Mouse (Mus musculus): ENCODE measurements around the gene Stx3. TPM values are rescaled to one million over a fixed set of nuclear protein-coding genes. Genes with fewer than 3 reads are reported as not detected.

Gene Stx3
- polyA plus RNA-seq, 1 experiment from 2014 or later: 6.4 TPM

DNA sequence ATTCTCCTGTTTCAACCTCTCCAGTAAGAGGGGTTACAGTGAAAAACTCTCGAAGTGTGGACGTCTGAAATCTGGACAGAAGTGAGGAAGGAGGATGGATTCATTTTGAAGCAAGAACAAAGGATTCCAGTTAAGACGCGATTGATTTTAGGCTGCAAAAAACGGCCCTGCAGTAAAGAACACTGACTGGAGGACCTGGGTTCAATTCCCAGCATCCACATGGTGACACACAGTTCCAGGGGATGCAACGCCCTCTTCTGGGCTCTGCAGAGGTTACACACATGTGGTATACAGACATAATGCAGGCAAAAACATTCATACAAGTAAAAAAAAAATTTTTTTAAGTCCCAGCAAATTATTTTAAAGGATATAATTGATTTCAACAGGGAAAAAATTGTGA is 1.0 kb upstream of the Stx3 start:
- WGBS: 32% methylated on average over 6 of the region's 6 CpGs
- no peak for ATAC-seq (replicated peaks; ENCODE audit: extremely low read depth, insufficient read depth, low FRiP score)
- H3K36me3 ChIP-seq (ENCODE audit: control insufficient read depth, insufficient read depth): no peaks in the 10 kb centered on the region
- no peaks in the 10 kb centered on the region for H3K9me3 ChIP-seq (replicated peaks; ENCODE audit: control insufficient read depth, low read length)
- H3K4me3 ChIP-seq (ENCODE audit: low read length): peak overlapping the region; percentile 79
- H3K4me2 ChIP-seq (ENCODE audit: low read depth, low read length): peak overlapping the region; percentile 98
- H3K9ac ChIP-seq (ENCODE audit: low read length): no peak overlapping the region
- H3K27ac ChIP-seq (ENCODE audit: low read length): no peak overlapping the region
- no peaks in the 10 kb centered on the region for H3K27me3 ChIP-seq (ENCODE audit: control insufficient read depth, insufficient read depth, low read length)
- 0 out of 2 replicates have a peak, but pooled peaks cover 2% of the 10 kb centered on the region for H3K4me1 ChIP-seq (ENCODE audit: control insufficient read depth, insufficient read depth, low read length)

DNA sequence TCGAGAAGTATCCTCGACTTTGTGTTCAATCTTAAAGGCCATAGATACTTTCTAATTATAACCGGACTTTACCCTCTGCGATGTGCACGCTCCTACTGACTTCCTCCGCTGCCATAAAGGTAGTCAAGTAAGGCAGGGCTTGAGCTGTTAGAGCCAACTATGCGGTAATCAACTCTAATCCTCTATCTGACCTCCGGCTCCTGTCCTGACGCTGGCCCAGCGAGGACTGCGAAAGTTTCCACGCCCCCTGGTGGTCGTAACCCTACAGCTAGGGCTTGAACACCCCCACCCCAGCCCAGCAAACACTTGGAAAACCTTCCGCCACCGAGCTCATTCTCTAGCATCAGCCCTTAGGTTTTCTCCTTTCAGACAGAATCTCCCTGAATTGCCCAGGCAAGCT is 597 bp upstream of the Stx3 start:
- Histone ChIP-seq H3K27ac (ENCODE audit: low read length) (no peak overlapping the region), H3K4me3 (ENCODE audit: low read length) (peak overlapping the region; percentile 79), H3K36me3 (ENCODE audit: control insufficient read depth, insufficient read depth) (no peaks in the 10 kb centered on the region), H3K9ac (ENCODE audit: low read length) (peak overlapping the region; percentile 81), H3K4me1 (ENCODE audit: control insufficient read depth, insufficient read depth, low read length) (0 out of 2 replicates have a peak, but pooled peaks cover 2% of the 10 kb centered on the region), H3K27me3 (ENCODE audit: control insufficient read depth, insufficient read depth, low read length) (no peaks in the 10 kb centered on the region), H3K4me2 (ENCODE audit: low read depth, low read length) (peak overlapping the region; percentile 98), H3K9me3 (replicated peaks; ENCODE audit: control insufficient read depth, low read length) (no peaks in the 10 kb centered on the region)
- peak; percentile 81 for ATAC-seq (replicated peaks; ENCODE audit: extremely low read depth, insufficient read depth, low FRiP score)
- under 1% methylated on average over 15 of the region's 15 CpGs for WGBS

DNA sequence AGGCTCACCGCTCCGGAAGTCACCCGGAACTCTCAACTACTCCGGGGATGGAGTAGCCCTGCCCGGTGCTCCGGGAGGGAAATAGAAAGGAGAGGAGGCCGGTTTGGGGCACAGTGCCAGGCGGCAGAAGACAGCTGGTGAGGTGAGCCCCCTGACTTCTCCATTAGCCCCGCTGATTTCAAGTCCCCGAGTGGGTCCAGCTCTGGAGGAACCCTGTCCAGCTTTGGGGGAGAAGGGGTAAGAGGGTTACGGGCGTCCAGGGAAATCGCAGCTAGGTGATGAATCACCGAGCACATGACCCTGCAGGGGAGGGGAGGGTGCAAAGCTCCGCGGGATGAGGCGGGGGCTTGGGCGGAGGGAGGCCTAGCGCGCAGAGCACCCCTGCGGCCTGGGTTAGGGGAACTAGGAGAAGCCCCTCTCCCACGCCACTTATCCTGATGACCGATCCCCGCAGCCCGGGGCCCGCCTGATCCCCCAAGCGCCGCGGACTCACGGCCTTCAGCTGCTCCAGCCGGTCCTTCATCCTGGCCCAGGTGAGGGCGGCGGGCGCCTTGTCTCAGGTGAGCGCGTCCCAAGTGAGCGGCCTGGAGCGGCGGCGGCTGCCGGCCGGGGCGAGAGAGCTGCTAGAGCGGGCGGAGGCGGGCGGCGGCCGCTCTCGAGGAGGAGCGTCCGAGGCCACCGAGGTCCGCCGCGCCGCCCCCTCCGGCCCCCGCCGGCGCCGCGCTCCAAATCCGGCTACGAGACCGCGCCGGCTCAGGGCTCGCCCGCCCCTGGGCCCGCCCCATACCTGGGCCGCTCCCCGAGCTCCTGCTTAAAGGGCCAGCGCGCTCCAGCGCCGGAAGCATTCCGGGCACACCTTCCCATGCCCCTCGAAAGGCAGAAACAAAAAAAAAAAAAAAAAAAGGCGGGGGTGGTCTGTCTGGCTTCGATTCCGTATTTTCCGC is 732 bp downstream of the Stx3 start:
- peak overlapping the region; percentile 98 for H3K4me2 ChIP-seq (ENCODE audit: low read depth, low read length)
- H3K9ac ChIP-seq (ENCODE audit: low read length): peak overlapping the region; percentile 81
- peak overlapping the region; percentile 79 for H3K4me3 ChIP-seq (ENCODE audit: low read length)
- H3K27me3 ChIP-seq (ENCODE audit: control insufficient read depth, insufficient read depth, low read length): no peaks in the 10 kb centered on the region
- under 1% methylated on average over 80 of the region's 83 CpGs for WGBS
- no peaks in the 10 kb centered on the region for H3K9me3 ChIP-seq (replicated peaks; ENCODE audit: control insufficient read depth, low read length)
- ATAC-seq (replicated peaks; ENCODE audit: extremely low read depth, insufficient read depth, low FRiP score): peak; percentile 75
- H3K4me1 ChIP-seq (ENCODE audit: control insufficient read depth, insufficient read depth, low read length): 0 out of 2 replicates have a peak, but pooled peaks cover 2% of the 10 kb centered on the region
- peak overlapping the region; percentile 22 for H3K27ac ChIP-seq (ENCODE audit: low read length)
- no peaks in the 10 kb centered on the region for H3K36me3 ChIP-seq (ENCODE audit: control insufficient read depth, insufficient read depth)

DNA sequence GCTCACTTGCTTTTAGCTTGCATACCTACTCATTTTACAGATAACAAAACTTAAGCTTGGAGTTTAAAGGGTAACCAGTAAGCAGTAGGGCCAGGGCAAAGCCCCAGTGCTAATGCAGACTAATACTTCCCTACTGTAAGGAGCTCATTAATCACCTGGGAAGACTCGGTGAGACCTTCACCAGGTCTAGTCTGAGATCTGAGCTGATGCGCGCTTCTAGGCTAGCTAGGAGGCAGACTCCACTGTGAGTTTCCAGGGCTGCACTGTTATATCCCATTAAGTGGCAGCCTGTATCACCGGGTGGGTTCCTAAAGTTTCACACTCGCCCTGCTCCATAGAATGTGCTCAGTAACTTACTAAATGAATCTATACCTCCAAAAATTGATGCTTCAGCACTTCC is 1.6 kb downstream of the Stx3 start:
- no peak for ATAC-seq (replicated peaks; ENCODE audit: extremely low read depth, insufficient read depth, low FRiP score)

DNA sequence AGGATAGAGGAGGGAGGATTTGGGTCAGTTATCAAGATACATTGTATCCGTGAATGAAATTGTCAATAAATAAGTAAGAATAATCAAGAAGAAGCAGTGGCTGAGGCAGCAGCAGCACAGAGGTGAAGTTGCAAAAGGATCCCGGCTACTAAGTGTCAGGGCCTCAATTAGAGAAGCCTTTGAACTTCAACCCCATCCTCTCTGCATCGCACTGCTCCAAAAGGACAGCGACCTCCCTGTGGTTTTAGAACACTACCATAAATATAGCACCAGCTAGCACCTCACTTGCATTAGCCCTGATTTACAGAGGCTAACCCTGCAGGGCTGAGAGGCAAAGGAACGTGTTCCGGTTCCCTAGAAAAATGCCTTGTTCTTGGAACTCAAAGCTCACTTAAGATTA is 2.5 kb downstream of the Stx3 start:
- H3K4me3 ChIP-seq (ENCODE audit: low read length): no peak overlapping the region
- H3K27me3 ChIP-seq (ENCODE audit: control insufficient read depth, insufficient read depth, low read length): no peaks in the 10 kb centered on the region
- no peak overlapping the region for H3K27ac ChIP-seq (ENCODE audit: low read length)
- no peaks in the 10 kb centered on the region for H3K9me3 ChIP-seq (replicated peaks; ENCODE audit: control insufficient read depth, low read length)
- H3K4me2 ChIP-seq (ENCODE audit: low read depth, low read length): no peak overlapping the region
- H3K36me3 ChIP-seq (ENCODE audit: control insufficient read depth, insufficient read depth): no peaks in the 10 kb centered on the region
- H3K4me1 ChIP-seq (ENCODE audit: control insufficient read depth, insufficient read depth, low read length): peaks cover 2% of the 10 kb centered on the region; the same call in 1 of the 2 replicates
- H3K9ac ChIP-seq (ENCODE audit: low read length): no peak overlapping the region
- ATAC-seq (replicated peaks; ENCODE audit: extremely low read depth, insufficient read depth, low FRiP score): no peak
- 37% methylated on average over 6 of the region's 6 CpGs for WGBS

More for the DNA sequence above, 1.6 kb downstream of the Stx3 start:
- Histone ChIP-seq H3K27me3 (ENCODE audit: control insufficient read depth, insufficient read depth, low read length) (no peaks in the 10 kb centered on the region), H3K9me3 (replicated peaks; ENCODE audit: control insufficient read depth, low read length) (no peaks in the 10 kb centered on the region), H3K9ac (ENCODE audit: low read length) (no peak overlapping the region), H3K27ac (ENCODE audit: low read length) (no peak overlapping the region), H3K4me3 (ENCODE audit: low read length) (peak overlapping the region; percentile 79), H3K4me2 (ENCODE audit: low read depth, low read length) (peak overlapping the region; percentile 98), H3K36me3 (ENCODE audit: control insufficient read depth, insufficient read depth) (no peaks in the 10 kb centered on the region), H3K4me1 (ENCODE audit: control insufficient read depth, insufficient read depth, low read length) (0 out of 2 replicates have a peak, but pooled peaks cover 2% of the 10 kb centered on the region)
- WGBS: 23% methylated on average over 5 of the region's 5 CpGs

DNA sequence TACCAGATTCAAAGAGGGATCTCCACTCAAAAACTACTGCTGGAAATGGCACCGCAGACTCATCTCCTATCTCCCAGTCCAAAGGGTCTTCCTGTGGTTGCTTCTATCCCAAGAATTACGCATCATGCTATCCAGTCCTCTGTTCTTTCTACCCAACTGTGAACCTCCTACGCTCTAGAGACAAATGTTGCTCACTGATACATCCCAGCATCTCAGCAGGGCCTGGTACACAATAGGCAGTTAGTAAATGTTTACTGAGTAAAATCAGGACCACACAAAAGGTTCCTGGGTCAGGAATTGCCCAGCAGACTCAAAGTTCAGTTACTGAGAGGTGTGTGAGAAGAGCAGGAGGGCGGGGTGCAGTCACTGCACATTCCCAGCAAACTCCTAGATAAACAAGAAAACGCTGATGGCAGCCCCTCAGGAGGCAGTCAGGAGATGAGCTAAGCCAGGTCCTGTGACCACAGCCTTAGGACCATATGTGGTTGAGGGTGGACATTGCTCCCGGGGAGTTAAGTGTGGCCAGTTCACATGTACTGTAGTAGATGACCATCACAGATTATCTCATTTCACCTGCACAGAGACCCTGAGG is 4.4 kb downstream of the Stx3 start:
- Histone ChIP-seq H3K4me2 (ENCODE audit: low read depth, low read length) (no peak overlapping the region), H3K9ac (ENCODE audit: low read length) (no peak overlapping the region), H3K36me3 (ENCODE audit: control insufficient read depth, insufficient read depth) (no peaks in the 10 kb centered on the region), H3K4me3 (ENCODE audit: low read length) (no peak overlapping the region), H3K9me3 (replicated peaks; ENCODE audit: control insufficient read depth, low read length) (no peaks in the 10 kb centered on the region), H3K27ac (ENCODE audit: low read length) (no peak overlapping the region), H3K4me1 (ENCODE audit: control insufficient read depth, insufficient read depth, low read length) (peaks cover 6% of the 10 kb centered on the region; the same call in 1 of the 2 replicates), H3K27me3 (ENCODE audit: control insufficient read depth, insufficient read depth, low read length) (no peaks in the 10 kb centered on the region)
- WGBS: 75% methylated on average over 6 of the region's 6 CpGs
- no peak for ATAC-seq (replicated peaks; ENCODE audit: extremely low read depth, insufficient read depth, low FRiP score)

DNA sequence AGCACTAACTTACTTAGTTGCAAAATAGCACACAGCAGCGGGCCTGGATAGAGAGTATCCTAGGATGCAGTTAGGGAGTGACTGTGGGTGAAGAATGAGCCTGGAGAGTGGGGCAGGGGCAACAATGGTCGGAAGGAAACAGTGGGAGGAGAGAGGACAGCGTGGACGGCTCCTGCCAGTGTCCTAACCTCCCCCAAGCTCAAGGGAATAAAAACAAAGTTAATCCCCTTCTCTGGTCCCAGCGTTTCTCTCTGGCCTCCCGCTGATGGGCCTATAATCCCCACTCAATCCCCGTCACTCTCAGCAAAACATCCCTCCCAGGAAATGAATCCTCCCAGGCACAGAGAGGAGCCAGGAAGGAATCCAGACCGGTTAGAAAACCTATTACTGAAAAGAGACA is 5.6 kb downstream of the Stx3 start:
- H3K4me2 ChIP-seq (ENCODE audit: low read depth, low read length): 0 out of 2 replicates have a peak overlapping the region, but pooled peaks have one; percentile 1
- 32% methylated on average over 8 of the region's 8 CpGs for WGBS

DNA sequence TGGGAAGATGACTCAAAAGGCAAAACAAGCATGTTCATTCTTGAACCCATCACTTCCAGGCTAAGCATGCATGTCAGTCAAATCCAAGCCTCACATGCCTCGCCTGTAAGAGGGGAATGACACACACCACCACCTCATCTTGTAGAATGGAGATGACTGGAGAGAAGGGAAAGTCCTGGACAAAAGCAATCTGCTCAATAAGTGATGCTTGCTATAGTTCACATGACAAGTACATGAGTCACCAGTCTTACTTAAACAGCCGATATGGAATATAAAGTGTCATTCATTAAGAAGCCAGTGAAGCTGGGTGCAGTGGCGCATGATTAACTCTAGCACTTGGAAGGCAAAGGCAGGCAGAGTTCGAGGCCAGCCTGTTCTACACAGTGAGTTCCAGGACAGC is 6.1 kb downstream of the Stx3 start:
- no peaks in the 10 kb centered on the region for H3K9me3 ChIP-seq (replicated peaks; ENCODE audit: control insufficient read depth, low read length)
- H3K4me1 ChIP-seq (ENCODE audit: control insufficient read depth, insufficient read depth, low read length): peaks cover 5% of the 10 kb centered on the region; the same call in 1 of the 2 replicates
- no peak for ATAC-seq (replicated peaks; ENCODE audit: extremely low read depth, insufficient read depth, low FRiP score)
- H3K36me3 ChIP-seq (ENCODE audit: control insufficient read depth, insufficient read depth): no peaks in the 10 kb centered on the region
- H3K27ac ChIP-seq (ENCODE audit: low read length): 0 out of 2 replicates have a peak overlapping the region, but pooled peaks have one; percentile 36
- no peak overlapping the region for H3K9ac ChIP-seq (ENCODE audit: low read length)
- no peak overlapping the region for H3K4me3 ChIP-seq (ENCODE audit: low read length)
- WGBS: 58% methylated on average over 4 of the region's 4 CpGs
- no peaks in the 10 kb centered on the region for H3K27me3 ChIP-seq (ENCODE audit: control insufficient read depth, insufficient read depth, low read length)
- no peak overlapping the region for H3K4me2 ChIP-seq (ENCODE audit: low read depth, low read length)

More for the DNA sequence above, 5.6 kb downstream of the Stx3 start:
- H3K36me3 ChIP-seq (ENCODE audit: control insufficient read depth, insufficient read depth): no peaks in the 10 kb centered on the region
- ATAC-seq (replicated peaks; ENCODE audit: extremely low read depth, insufficient read depth, low FRiP score): peak; percentile 46; the same call in 1 of the 2 replicates
- H3K4me1 ChIP-seq (ENCODE audit: control insufficient read depth, insufficient read depth, low read length): peaks cover 6% of the 10 kb centered on the region; the same call in 1 of the 2 replicates
- H3K9me3 ChIP-seq (replicated peaks; ENCODE audit: control insufficient read depth, low read length): no peaks in the 10 kb centered on the region
- no peak overlapping the region for H3K4me3 ChIP-seq (ENCODE audit: low read length)
- peak overlapping the region; percentile 69 for H3K27ac ChIP-seq (ENCODE audit: low read length)
- no peak overlapping the region for H3K9ac ChIP-seq (ENCODE audit: low read length)
- H3K27me3 ChIP-seq (ENCODE audit: control insufficient read depth, insufficient read depth, low read length): no peaks in the 10 kb centered on the region

Measured in heart, embryonic 16.5 days (tissue).